Comparison of ENCODE assay signal across 11 mouse cellular contexts in genomic region chr1:168423389-168423930, GRCm38 (mm10). TPM values are rescaled to one million over a fixed set of nuclear protein-coding genes. Genes with fewer than 3 reads are reported as not detected.
DNase-seq lines count a peak whose midpoint lies in the region; ATAC-seq and TF ChIP-seq lines count a peak whose summit lies in the region.
"Had no signal": no experiment of that assay in that cellular context is flagged by ENCODE, and none has a peak within 500 bp of the region (broad histone marks: within the 10 kb centered on the region; RNA-seq: fewer than 3 reads in every experiment).

No protein-coding gene starts in this region.

- 61% methylated on average over 11 of the region's 11 CpGs for WGBS in intestine, embryonic 14.5 days
- WGBS in intestine, embryonic 16.5 days = 63% methylated on average over 11 of the region's 11 CpGs
- 71% methylated on average over 11 of the region's 11 CpGs for WGBS in hindbrain, embryonic 16.5 days
- WGBS in stomach, postnatal 0 days = 48% methylated on average over 11 of the region's 11 CpGs

- peak overlapping the region; percentile 17 for H3K4me2 ChIP-seq in intestine, embryonic 14.5 days (ENCODE audit: low read length)
- no peak overlapping the region for H3K4me2 ChIP-seq in intestine, embryonic 16.5 days (ENCODE audit: low read depth, low read length)
- peak overlapping the region; percentile 20 for H3K4me2 ChIP-seq in hindbrain, embryonic 16.5 days (ENCODE audit: low read length)
- H3K4me2 ChIP-seq in stomach, postnatal 0 days (replicated peaks; ENCODE audit: low read depth) = peak overlapping the region; percentile 9; the same call in 1 of the 2 replicates

- peaks cover 39% of the 10 kb centered on the region for H3K36me3 ChIP-seq in intestine, embryonic 14.5 days (ENCODE audit: control insufficient read depth, insufficient read depth, low read length)
- H3K36me3 ChIP-seq in intestine, embryonic 16.5 days (ENCODE audit: control insufficient read depth, insufficient read depth, low read length) = no peaks in the 10 kb centered on the region
- H3K36me3 ChIP-seq in hindbrain, embryonic 16.5 days (ENCODE audit: control insufficient read depth, insufficient read depth, low read length) = no peaks in the 10 kb centered on the region
- no peaks in the 10 kb centered on the region for H3K36me3 ChIP-seq in stomach, postnatal 0 days (ENCODE audit: control insufficient read depth, insufficient read depth, low read length)
- H3K36me3 ChIP-seq: G1E had no signal

- H3K4me1 ChIP-seq in intestine, embryonic 14.5 days (replicated peaks; ENCODE audit: control insufficient read depth, insufficient read depth, low read length) = peaks cover 45% of the 10 kb centered on the region
- H3K4me1 ChIP-seq in intestine, embryonic 16.5 days (ENCODE audit: control insufficient read depth, insufficient read depth, low read length) = peaks cover 5% of the 10 kb centered on the region
- H3K4me1 ChIP-seq in hindbrain, embryonic 16.5 days (ENCODE audit: control insufficient read depth, insufficient read depth, low read depth, low read length) = peaks cover 14% of the 10 kb centered on the region
- 0 out of 2 replicates have a peak, but pooled peaks cover 4% of the 10 kb centered on the region for H3K4me1 ChIP-seq in stomach, postnatal 0 days (replicated peaks; ENCODE audit: control insufficient read depth, insufficient read depth)

- no peaks in the 10 kb centered on the region for H3K9me3 ChIP-seq in intestine, embryonic 14.5 days (ENCODE audit: control insufficient read depth, low read length)
- no peaks in the 10 kb centered on the region for H3K9me3 ChIP-seq in intestine, embryonic 16.5 days (ENCODE audit: control insufficient read depth, low read length)
- H3K9me3 ChIP-seq in hindbrain, embryonic 16.5 days (ENCODE audit: control insufficient read depth, low read length) = no peaks in the 10 kb centered on the region
- H3K9me3 ChIP-seq in stomach, postnatal 0 days (ENCODE audit: control insufficient read depth, low read length) = no peaks in the 10 kb centered on the region

- ATAC-seq in intestine, embryonic 14.5 days (replicated peaks; ENCODE audit: low FRiP score, low TSS enrichment, low read depth) = no peak
- no peak for ATAC-seq in intestine, embryonic 16.5 days
- no peak for ATAC-seq in hindbrain, embryonic 16.5 days
- ATAC-seq in stomach, postnatal 0 days (ENCODE audit: low FRiP score, low TSS enrichment) = no peak

- TF ChIP-seq EP300 in stomach, postnatal 0 days (optimal IDR thresholded peaks at IDR 0.05) = no peak

- no peak overlapping the region for H3K4me3 ChIP-seq in intestine, embryonic 14.5 days (ENCODE audit: low read depth, low read length)
- no peak overlapping the region for H3K4me3 ChIP-seq in intestine, embryonic 16.5 days (ENCODE audit: low read length)
- H3K4me3 ChIP-seq in hindbrain, embryonic 16.5 days (ENCODE audit: low read length) = no peak overlapping the region
- H3K4me3 ChIP-seq in stomach, postnatal 0 days (ENCODE audit: low read depth, low read length) = no peak overlapping the region

- H3K9ac ChIP-seq in intestine, embryonic 14.5 days (ENCODE audit: low read length) = no peak overlapping the region
- no peak overlapping the region for H3K9ac ChIP-seq in intestine, embryonic 16.5 days (ENCODE audit: low read depth, low read length)
- H3K9ac ChIP-seq in hindbrain, embryonic 16.5 days (ENCODE audit: low read depth, low read length) = no peak overlapping the region
- H3K9ac ChIP-seq in stomach, postnatal 0 days (ENCODE audit: low read length) = no peak overlapping the region

- no peak overlapping the region for H3K27ac ChIP-seq in intestine, embryonic 14.5 days (ENCODE audit: low read depth)
- no peak overlapping the region for H3K27ac ChIP-seq in intestine, embryonic 16.5 days (ENCODE audit: low read length)
- no peak overlapping the region for H3K27ac ChIP-seq in hindbrain, embryonic 16.5 days (ENCODE audit: low read depth, low read length)
- H3K27ac ChIP-seq in stomach, postnatal 0 days (replicated peaks) = no peak overlapping the region

- no peak for TF ChIP-seq CTCF in stomach, postnatal 0 days (IDR thresholded peaks at IDR 0.05; ENCODE audit: low read depth)

- no peak for DNase-seq in intestine, embryonic 14.5 days (ENCODE audit: low spot score)
- DNase-seq in testis, postnatal 10 days (ENCODE audit: low spot score) = peak; percentile 46
- DNase-seq in testis, postnatal 14 days (ENCODE audit: low spot score) = no peak
- DNase-seq in stomach, postnatal 0 days (ENCODE audit: low spot score) = no peak
- no peak for DNase-seq in right cerebral cortex, postnatal 25 days
- DNase-seq in urinary bladder, adult 2 months (ENCODE audit: low spot score) = no peak
- DNase-seq: embryo, embryonic 11 days; right cerebral cortex, postnatal 14 days had no signal

- no peaks in the 10 kb centered on the region for H3K27me3 ChIP-seq in intestine, embryonic 14.5 days (replicated peaks; ENCODE audit: control insufficient read depth, insufficient read depth, low read length)
- H3K27me3 ChIP-seq in intestine, embryonic 16.5 days (replicated peaks; ENCODE audit: control insufficient read depth, insufficient read depth, low read length) = no peaks in the 10 kb centered on the region
- no peaks in the 10 kb centered on the region for H3K27me3 ChIP-seq in hindbrain, embryonic 16.5 days (replicated peaks; ENCODE audit: control insufficient read depth, insufficient read depth, low read length)
- H3K27me3 ChIP-seq in stomach, postnatal 0 days (ENCODE audit: control insufficient read depth, insufficient read depth, low read length) = no peaks in the 10 kb centered on the region

RNA-seq across cellular contexts. Expression of gene Pbx1, which starts 8.6 kb away (rescaled TPM):
- polyA plus RNA-seq in intestine, embryonic 14.5 days (2014; fragmentation: Nextera tagmentation; extraction: Ambion mirVana) = 37.3 and 42.3 TPM in 2 replicates
- 16.4 and 17.2 TPM in 2 replicates for polyA plus RNA-seq in intestine, embryonic 16.5 days (2015; fragmentation: Nextera tagmentation; extraction: Ambion mirVana)
- polyA plus RNA-seq in hindbrain, embryonic 16.5 days (2015; fragmentation: Nextera tagmentation; extraction: Ambion mirVana) = 36.0 and 38.9 TPM in 2 replicates
- 23.1 and 23.2 TPM in 2 replicates for polyA plus RNA-seq in stomach, postnatal 0 days (2015; fragmentation: Nextera tagmentation; extraction: Ambion mirVana)
- 77.8 and 103 TPM in 2 replicates for polyA plus RNA-seq in urinary bladder, adult 2 months (2012; rRNA removed)
- polyA plus RNA-seq: G1E had no signal
